Mouse (Mus musculus) hindbrain, embryonic 13.5 days (tissue): Measurements from ENCODE around the gene Cacna1c. TPM values are rescaled to one million over a fixed set of nuclear protein-coding genes. Genes with fewer than 3 reads are reported as not detected.

Experiments
- ATAC-seq: fragments of 200-750 bp; cut with Nextera tagmentation; 2 replicates; pipeline ENCODE4 v1.8.0; 2017; ENCODE audit warnings: moderate TSS enrichment; ENCODE audit not compliant: low FRiP score
- H3K27ac ChIP-seq: fragments of 300-500 bp; sonication (generic); 2 replicates; pipeline ENCODE4 v1.5.1; 2015; ENCODE audit warnings: inconsistent platforms, mild to moderate bottlenecking, moderate library complexity
- H3K27me3 ChIP-seq: fragments of 300-500 bp; sonication (generic); 2 replicates; pipeline ENCODE4 v1.6.1; 2015; ENCODE audit warnings: mild to moderate bottlenecking, inconsistent platforms
- H3K36me3 ChIP-seq: fragments of 300-500 bp; sonication (generic); 2 replicates; pipeline ENCODE4 v1.6.1; 2015; ENCODE audit warnings: mild to moderate bottlenecking, inconsistent platforms
- H3K4me1 ChIP-seq: fragments of 300-500 bp; sonication (generic); replicated peaks from 2 replicates; pipeline ENCODE4 v1.6.1; 2015; ENCODE audit warnings: inconsistent platforms
- H3K4me2 ChIP-seq: fragments of 300-500 bp; sonication (generic); 2 replicates; pipeline ENCODE4 v1.6.1; 2015; ENCODE audit warnings: inconsistent platforms, mild to moderate bottlenecking, moderate library complexity
- H3K4me3 ChIP-seq: fragments of 300-500 bp; sonication (generic); 2 replicates; pipeline ENCODE4 v1.5.1; 2015; ENCODE audit warnings: mild to moderate bottlenecking, inconsistent platforms
- H3K9ac ChIP-seq: fragments of 300-500 bp; sonication (generic); 2 replicates; pipeline ENCODE4 v1.6.1; 2015; ENCODE audit warnings: mild to moderate bottlenecking, inconsistent platforms
- H3K9me3 ChIP-seq: fragments of 300-500 bp; sonication (generic); 2 replicates; pipeline ENCODE4 v1.6.1; 2016; ENCODE audit warnings: inconsistent platforms
- WGBS: fragments of 180-500 bp; shearing (Covaris S2); methylation state at CpG from one replicate; pipeline ENCODE4 v1.1.7; 2015; 5-methylcytosine and 5-hydroxymethylcytosine counted together
- polyA plus RNA-seq: library from polyadenylated mRNA; unstranded; fragments of >200 nt; fragmentation: Nextera tagmentation; extraction: Ambion mirVana; gene quantifications from 2 replicates; pipeline ENCODE4 v1.2.1, GENCODE M21; 2015

Cacna1c gene
- polyA plus RNA-seq, 1 experiment from 2014 or later: 6.9 TPM

GRCm38 (mm10) chr6:119180188-119180587 lies 16.0 kb downstream of the Cacna1c start:
- Histone ChIP-seq H3K27me3 (no peaks in the 10 kb centered on the region), H3K4me3 (no peak overlapping the region), H3K36me3 (peaks cover 18% of the 10 kb centered on the region), H3K4me2 (no peak overlapping the region), H3K9me3 (no peaks in the 10 kb centered on the region), H3K4me1 (peaks cover 27% of the 10 kb centered on the region), H3K9ac (no peak overlapping the region), H3K27ac (no peak overlapping the region)
- 93% methylated on average over 2 of the region's 2 CpGs for WGBS
- no peak for ATAC-seq

- WGBS: 59% methylated on average over 8 of the region's 8 CpGs
Measured at GRCm38 (mm10) chr6:119177101-119177500, 19.1 kb downstream of the Cacna1c start.

GRCm38 (mm10) chr6:119176103-119176502 lies 20.1 kb downstream of the Cacna1c start:
- Histone ChIP-seq H3K9ac (peak overlapping the region; percentile 90; the same call in 1 of the 2 replicates), H3K27ac (0 out of 2 replicates have a peak overlapping the region, but pooled peaks have one; percentile 44), H3K27me3 (no peaks in the 10 kb centered on the region), H3K9me3 (no peaks in the 10 kb centered on the region), H3K36me3 (no peaks in the 10 kb centered on the region), H3K4me3 (peak overlapping the region; percentile 80), H3K4me1 (peaks cover 24% of the 10 kb centered on the region), H3K4me2 (peak overlapping the region; percentile 67)
- no peak for ATAC-seq
- WGBS: 73% methylated on average over 7 of the region's 7 CpGs

More at GRCm38 (mm10) chr6:119177101-119177500, 19.1 kb downstream of the Cacna1c start:
- H3K27me3 ChIP-seq: no peaks in the 10 kb centered on the region
- H3K27ac ChIP-seq: no peak overlapping the region; the same call in 1 of the 2 replicates
- H3K9me3 ChIP-seq: no peaks in the 10 kb centered on the region
- ATAC-seq: no peak
- peaks cover 24% of the 10 kb centered on the region for H3K4me1 ChIP-seq
- no peaks in the 10 kb centered on the region for H3K36me3 ChIP-seq
- peak overlapping the region; percentile 46; the same call in 1 of the 2 replicates for H3K9ac ChIP-seq
- no peak overlapping the region for H3K4me3 ChIP-seq
- peak overlapping the region; percentile 67 for H3K4me2 ChIP-seq

GRCm38 (mm10) chr6:119175078-119175853 lies 21.0 kb downstream of the Cacna1c start, which contains the start of gene Dcp1b:
Gene Dcp1b (plus strand): TSS chr6:119175253.
- ATAC-seq: peak; percentile 95
- peak within 1 kb of the TSS; percentile 80 for H3K4me3 ChIP-seq
- H3K9ac ChIP-seq: peak within 1 kb of the TSS; percentile 90
- H3K27me3 ChIP-seq: no peaks in the 10 kb centered on the region
- no peaks in the 10 kb centered on the region for H3K9me3 ChIP-seq
- under 1% methylated on average over 65 of the region's 65 CpGs for WGBS
- H3K4me1 ChIP-seq: peaks cover 24% of the 10 kb centered on the region
- no peaks in the 10 kb centered on the region for H3K36me3 ChIP-seq
- H3K4me2 ChIP-seq: peak within 1 kb of the TSS; percentile 67
- H3K27ac ChIP-seq: peak within 1 kb of the TSS; percentile 95

GRCm38 (mm10) chr6:119174307-119175074 lies 21.7 kb downstream of the Cacna1c start:
- ATAC-seq: peak; percentile 44; the same call in 1 of the 2 replicates
- Histone ChIP-seq H3K27me3 (no peaks in the 10 kb centered on the region), H3K27ac (peak overlapping the region; percentile 95), H3K4me2 (peak overlapping the region; percentile 67), H3K9ac (no peak overlapping the region), H3K36me3 (no peaks in the 10 kb centered on the region), H3K4me1 (peaks cover 24% of the 10 kb centered on the region), H3K9me3 (no peaks in the 10 kb centered on the region), H3K4me3 (peak overlapping the region; percentile 80)
- WGBS: 59% methylated on average over 12 of the region's 12 CpGs

- Histone ChIP-seq H3K9ac (no peak overlapping the region), H3K36me3 (no peaks in the 10 kb centered on the region), H3K4me2 (no peak overlapping the region), H3K4me1 (no peaks in the 10 kb centered on the region), H3K4me3 (no peak overlapping the region), H3K9me3 (no peaks in the 10 kb centered on the region), H3K27me3 (no peaks in the 10 kb centered on the region), H3K27ac (no peak overlapping the region)
- no peak for ATAC-seq
Measured at GRCm38 (mm10) chr6:119165677-119166076, 30.5 kb downstream of the Cacna1c start.

GRCm38 (mm10) chr6:119145109-119145508 lies 51.1 kb downstream of the Cacna1c start:
- Histone ChIP-seq H3K4me3 (no peak overlapping the region), H3K27me3 (no peaks in the 10 kb centered on the region), H3K9ac (no peak overlapping the region), H3K4me2 (no peak overlapping the region), H3K9me3 (no peaks in the 10 kb centered on the region; the same call in 1 of the 2 replicates), H3K36me3 (no peaks in the 10 kb centered on the region), H3K4me1 (no peaks in the 10 kb centered on the region), H3K27ac (no peak overlapping the region)
- 71% methylated on average over 4 of the region's 4 CpGs for WGBS
- no peak for ATAC-seq

GRCm38 (mm10) chr6:119139561-119139960 lies 56.7 kb downstream of the Cacna1c start:
- H3K4me2 ChIP-seq: no peak overlapping the region
- ATAC-seq: no peak
- 82% methylated on average over 7 of the region's 7 CpGs for WGBS

GRCm38 (mm10) chr6:119137768-119138167 lies 58.5 kb downstream of the Cacna1c start:
- Histone ChIP-seq H3K9ac (no peak overlapping the region), H3K36me3 (no peaks in the 10 kb centered on the region), H3K4me1 (no peaks in the 10 kb centered on the region), H3K27ac (no peak overlapping the region), H3K27me3 (no peaks in the 10 kb centered on the region), H3K4me2 (no peak overlapping the region), H3K9me3 (no peaks in the 10 kb centered on the region), H3K4me3 (no peak overlapping the region)
- WGBS: 88% methylated on average over 10 of the region's 10 CpGs
- ATAC-seq: no peak

More at GRCm38 (mm10) chr6:119139561-119139960, 56.7 kb downstream of the Cacna1c start:
- no peak overlapping the region for H3K9ac ChIP-seq
- H3K9me3 ChIP-seq: no peaks in the 10 kb centered on the region
- no peaks in the 10 kb centered on the region for H3K4me1 ChIP-seq
- H3K27ac ChIP-seq: no peak overlapping the region
- no peaks in the 10 kb centered on the region for H3K27me3 ChIP-seq
- H3K4me3 ChIP-seq: no peak overlapping the region
- no peaks in the 10 kb centered on the region for H3K36me3 ChIP-seq

- H3K9ac ChIP-seq: no peak overlapping the region
- 95% methylated on average over 4 of the region's 4 CpGs for WGBS
- H3K36me3 ChIP-seq: no peaks in the 10 kb centered on the region
- no peak overlapping the region for H3K4me2 ChIP-seq
- H3K27me3 ChIP-seq: no peaks in the 10 kb centered on the region
- H3K4me1 ChIP-seq: peaks cover 14% of the 10 kb centered on the region
- no peak overlapping the region for H3K27ac ChIP-seq
- no peak for ATAC-seq
- H3K9me3 ChIP-seq: no peaks in the 10 kb centered on the region
- H3K4me3 ChIP-seq: no peak overlapping the region
Measured at GRCm38 (mm10) chr6:119132863-119133262, 63.4 kb downstream of the Cacna1c start.

- H3K4me3 ChIP-seq: no peak overlapping the region
Measured at GRCm38 (mm10) chr6:119132111-119132735, 64.0 kb downstream of the Cacna1c start.

GRCm38 (mm10) chr6:119129664-119130063 lies 66.6 kb downstream of the Cacna1c start:
- ATAC-seq: no peak
- WGBS: 84% methylated on average over 5 of the region's 5 CpGs

More at GRCm38 (mm10) chr6:119132111-119132735, 64.0 kb downstream of the Cacna1c start:
- no peaks in the 10 kb centered on the region for H3K27me3 ChIP-seq
- H3K4me2 ChIP-seq: no peak overlapping the region
- no peak for ATAC-seq
- H3K9me3 ChIP-seq: no peaks in the 10 kb centered on the region
- 67% methylated on average over 8 of the region's 8 CpGs for WGBS
- no peak overlapping the region for H3K9ac ChIP-seq
- H3K27ac ChIP-seq: no peak overlapping the region
- peaks cover 14% of the 10 kb centered on the region for H3K4me1 ChIP-seq
- H3K36me3 ChIP-seq: no peaks in the 10 kb centered on the region

More at GRCm38 (mm10) chr6:119129664-119130063, 66.6 kb downstream of the Cacna1c start:
- Histone ChIP-seq H3K27ac (no peak overlapping the region), H3K4me2 (no peak overlapping the region), H3K4me3 (no peak overlapping the region), H3K9ac (no peak overlapping the region), H3K9me3 (peaks cover 6% of the 10 kb centered on the region; the same call in 1 of the 2 replicates), H3K4me1 (peaks cover 14% of the 10 kb centered on the region), H3K36me3 (no peaks in the 10 kb centered on the region), H3K27me3 (no peaks in the 10 kb centered on the region)
